Mouse (Mus musculus): ENCODE data around the gene Grik5.

GRCm38 (mm10) chr7:25121240-25121786 is 49.2 kb upstream of the Grik5 start:
- TF ChIP-seq CTCF (IDR thresholded peaks at IDR 0.05) (no peak), EP300 (IDR thresholded peaks at IDR 0.05) (no peak)
